Mouse (Mus musculus) C2C12 (cell line): ENCODE results near the gene Herpud2.

Source experiments
- CTCF ChIP-seq: IDR thresholded peaks from one replicate; pipeline ENCODE4 v1.5.1; 2011; ENCODE audit not compliant: control insufficient read depth, insufficient read depth, insufficient read length
- MAX ChIP-seq: IDR thresholded peaks from one replicate; pipeline ENCODE4 v1.6.1; 2011; ENCODE audit warnings: mild to moderate bottlenecking, control low read depth

GRCm38 (mm10) chr9:25185854-25186253 lies 34.2 kb upstream of the Herpud2 start:
- TF ChIP-seq MAX (no peak), CTCF (no peak)
